Mouse (Mus musculus): ENCODE results near the gene Dnajb6.
"Not testable (repeated sequence)": the region's sequence is repeated elsewhere in the genome, so short reads cannot be mapped to it uniquely, and the experiment has no call there.

Dnajb6 gene

GRCm38 (mm10) chr5:29735557-29736061 is at the start of gene Dnajb6, which contains the start of gene Gm5129:
TSS of gene Dnajb6 (plus strand) at chr5:29735688.
TSS of gene Gm5129 (minus strand) at chr5:29735936.
- DNase-seq (ENCODE audit: low spot score) = peak; percentile 97

- DNase-seq (ENCODE audit: low spot score) = peak; percentile 18
Observed at GRCm38 (mm10) chr5:29687671-29688070, 47.8 kb upstream of the Dnajb6 start.

GRCm38 (mm10) chr5:29688352-29688751 is 47.1 kb upstream of the Dnajb6 start:
- DNase-seq (ENCODE audit: low spot score) = no peak

GRCm38 (mm10) chr5:29698493-29698892 is 37.0 kb upstream of the Dnajb6 start:
- no peak for DNase-seq (ENCODE audit: low spot score)

- DNase-seq (ENCODE audit: low spot score) = no peak
Observed at GRCm38 (mm10) chr5:29699520-29700202, 35.8 kb upstream of the Dnajb6 start.

GRCm38 (mm10) chr5:29707241-29707640 is 28.2 kb upstream of the Dnajb6 start:
- no peak for DNase-seq (ENCODE audit: low spot score)

GRCm38 (mm10) chr5:29708258-29708657 is 27.2 kb upstream of the Dnajb6 start:
- DNase-seq (ENCODE audit: low spot score) = peak; percentile 12

GRCm38 (mm10) chr5:29711631-29712030 is 23.9 kb upstream of the Dnajb6 start:
- no peak for DNase-seq (ENCODE audit: low spot score)

- no peak for DNase-seq (ENCODE audit: low spot score)
Observed at GRCm38 (mm10) chr5:29712906-29713305, 22.6 kb upstream of the Dnajb6 start.

- DNase-seq (ENCODE audit: low spot score) = no peak
Observed at GRCm38 (mm10) chr5:29721159-29721558, 14.3 kb upstream of the Dnajb6 start.

- no peak for DNase-seq (ENCODE audit: low spot score)
Observed at GRCm38 (mm10) chr5:29725369-29725768, 10.1 kb upstream of the Dnajb6 start.

- DNase-seq (ENCODE audit: low spot score) = not testable (repeated sequence)
Observed at GRCm38 (mm10) chr5:29726070-29726469, 9.4 kb upstream of the Dnajb6 start.

GRCm38 (mm10) chr5:29734831-29735510 is 517 bp upstream of the Dnajb6 start:
- DNase-seq (ENCODE audit: low spot score) = no peak

- DNase-seq (ENCODE audit: low spot score) = peak; percentile 36
Observed at GRCm38 (mm10) chr5:29736073-29736900, 799 bp downstream of the Dnajb6 start.

- DNase-seq (ENCODE audit: low spot score) = no peak
Observed at GRCm38 (mm10) chr5:29736942-29737341, 1.5 kb downstream of the Dnajb6 start.

- DNase-seq (ENCODE audit: low spot score) = no peak
Observed at GRCm38 (mm10) chr5:29737471-29737870, 2.0 kb downstream of the Dnajb6 start.

GRCm38 (mm10) chr5:29738076-29738475 is 2.6 kb downstream of the Dnajb6 start:
- DNase-seq (ENCODE audit: low spot score) = no peak

- DNase-seq (ENCODE audit: low spot score) = no peak
Observed at GRCm38 (mm10) chr5:29740651-29741050, 5.2 kb downstream of the Dnajb6 start.

- DNase-seq (ENCODE audit: low spot score) = no peak
Observed at GRCm38 (mm10) chr5:29741093-29741492, 5.6 kb downstream of the Dnajb6 start.

GRCm38 (mm10) chr5:29747661-29748060 is 12.2 kb downstream of the Dnajb6 start:
- no peak for DNase-seq (ENCODE audit: low spot score)

- no peak for DNase-seq (ENCODE audit: low spot score)
Observed at GRCm38 (mm10) chr5:29751306-29751705, 15.8 kb downstream of the Dnajb6 start.

GRCm38 (mm10) chr5:29752894-29753293 is 17.4 kb downstream of the Dnajb6 start:
- no peak for DNase-seq (ENCODE audit: low spot score)
